Mouse (Mus musculus): ENCODE measurements at regions not wholly inside any gene's neighbourhood (a gene's known extent, or its start where the extent isn't known, plus 50 kb on each side); places are given as distances from the start of the nearest gene placed in this dataset.
"Not testable (repeated sequence)": the region's sequence is repeated elsewhere in the genome, so short reads cannot be mapped to it uniquely, and the experiment has no call there.

DNA sequence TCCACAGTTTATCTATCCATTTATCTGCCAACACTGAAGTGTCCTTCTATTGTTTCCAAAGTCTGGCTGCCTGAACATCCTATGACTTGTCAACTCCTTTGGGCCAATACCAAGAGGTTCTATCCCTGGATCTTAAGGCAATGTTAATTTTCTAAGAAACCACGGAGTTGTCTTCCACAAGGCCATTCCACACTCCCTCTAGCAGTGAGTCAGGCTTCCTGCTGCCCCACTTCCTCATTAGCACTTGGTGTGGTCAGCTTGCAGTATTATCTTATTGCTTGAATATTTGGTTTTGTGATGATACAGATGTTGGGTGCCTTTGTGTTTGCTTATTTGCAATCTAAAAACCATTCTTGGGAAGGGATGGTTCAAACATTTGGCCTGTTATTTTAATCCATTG is 87.5 kb upstream of the Ppp2r2d start:
- Histone ChIP-seq H3K4me3 (no peak overlapping the region), H3K4me2 (replicated peaks) (no peak overlapping the region), H3K36me3 (no peaks in the 10 kb centered on the region), H3K27ac (no peak overlapping the region), H3K9me3 (no peaks in the 10 kb centered on the region), H3K9ac (no peak overlapping the region), H3K4me1 (no peaks in the 10 kb centered on the region), H3K27me3 (replicated peaks) (no peaks in the 10 kb centered on the region)
- WGBS = 80% methylated on average over 1 of the region's 1 CpGs
- ATAC-seq (ENCODE audit: low FRiP score, low read depth) = no peak

DNA sequence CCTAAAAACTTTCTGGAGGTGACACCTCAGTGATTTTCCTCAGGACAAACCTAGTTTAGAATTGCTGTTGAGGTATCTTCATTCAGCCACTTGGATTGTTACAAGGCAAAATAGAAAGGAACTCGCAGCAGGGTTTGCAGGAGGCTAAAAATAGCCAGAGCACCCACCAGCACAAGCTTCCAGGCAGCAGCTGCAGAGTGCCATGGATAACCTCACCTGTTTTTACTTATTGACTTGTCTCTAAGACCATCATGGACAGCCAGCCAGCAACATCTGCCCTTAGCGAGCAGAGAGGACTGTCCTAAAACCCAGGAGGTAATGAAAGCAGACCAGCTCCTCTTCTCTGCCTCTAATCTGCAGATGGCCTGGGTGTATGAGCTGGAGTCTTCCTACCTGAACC is 97.4 kb upstream of the Ppp2r2d start:
- no peaks in the 10 kb centered on the region for H3K9me3 ChIP-seq
- no peak overlapping the region for H3K4me2 ChIP-seq (replicated peaks)
- no peak for ATAC-seq (ENCODE audit: low FRiP score, low read depth)
- H3K27me3 ChIP-seq (replicated peaks) = no peaks in the 10 kb centered on the region
- no peak overlapping the region for H3K27ac ChIP-seq
- WGBS = 78% methylated on average over 2 of the region's 2 CpGs
- H3K4me1 ChIP-seq = peaks cover 7% of the 10 kb centered on the region; the same call in 1 of the 2 replicates
- H3K36me3 ChIP-seq = no peaks in the 10 kb centered on the region
- no peak overlapping the region for H3K9ac ChIP-seq
- no peak overlapping the region for H3K4me3 ChIP-seq

DNA sequence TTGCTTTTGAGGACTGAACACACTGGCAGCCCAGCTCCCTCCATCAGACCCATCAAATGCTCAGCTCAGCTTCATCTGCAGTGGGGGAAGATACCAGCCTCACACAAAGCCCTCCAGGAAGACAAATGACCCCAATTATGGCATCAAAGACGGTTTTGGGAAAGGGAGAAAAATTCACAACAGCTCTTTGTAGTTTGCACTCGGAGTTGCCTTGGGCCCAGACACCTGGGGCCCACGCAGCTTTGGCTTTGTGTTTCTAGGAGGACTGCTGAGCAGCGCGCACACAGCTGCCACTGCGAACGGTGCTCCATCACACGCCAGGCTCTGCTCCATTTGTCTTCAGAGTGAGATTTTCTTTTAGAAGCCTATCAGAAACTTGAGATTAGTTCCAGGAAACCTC is 99.3 kb upstream of the Ppp2r2d start:
- H3K27me3 ChIP-seq (replicated peaks) = no peaks in the 10 kb centered on the region
- no peak for ATAC-seq (ENCODE audit: low FRiP score, low read depth)
- H3K4me3 ChIP-seq = no peak overlapping the region
- WGBS = 15% methylated on average over 8 of the region's 8 CpGs
- H3K9ac ChIP-seq = no peak overlapping the region
- H3K27ac ChIP-seq = no peak overlapping the region
- no peak overlapping the region for H3K4me2 ChIP-seq (replicated peaks)
- H3K9me3 ChIP-seq = no peaks in the 10 kb centered on the region
- H3K4me1 ChIP-seq = peaks cover 10% of the 10 kb centered on the region
- no peaks in the 10 kb centered on the region for H3K36me3 ChIP-seq

DNA sequence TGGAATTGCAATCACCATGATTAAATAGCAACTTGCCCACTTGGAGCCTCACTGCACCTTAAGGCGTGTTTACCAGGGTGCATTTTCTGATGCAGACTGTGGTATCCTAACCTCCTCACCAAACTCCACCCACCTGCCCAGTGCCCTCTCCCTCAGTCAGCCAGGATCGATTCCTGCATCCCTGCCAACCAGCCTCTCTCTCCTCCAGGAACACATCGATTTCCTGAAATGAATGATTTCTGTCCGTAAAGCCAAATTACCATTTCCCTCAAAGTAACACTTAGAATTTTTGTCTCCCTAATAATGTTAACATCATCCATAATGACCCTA is 103.4 kb upstream of the Ppp2r2d start:
- no peak for ATAC-seq (ENCODE audit: low FRiP score, low read depth)
- 79% methylated on average over 4 of the region's 4 CpGs for WGBS
- Histone ChIP-seq H3K27me3 (replicated peaks) (no peaks in the 10 kb centered on the region), H3K4me3 (no peak overlapping the region), H3K9me3 (no peaks in the 10 kb centered on the region), H3K4me1 (peaks cover 10% of the 10 kb centered on the region), H3K9ac (no peak overlapping the region), H3K4me2 (replicated peaks) (no peak overlapping the region), H3K36me3 (no peaks in the 10 kb centered on the region), H3K27ac (no peak overlapping the region)

DNA sequence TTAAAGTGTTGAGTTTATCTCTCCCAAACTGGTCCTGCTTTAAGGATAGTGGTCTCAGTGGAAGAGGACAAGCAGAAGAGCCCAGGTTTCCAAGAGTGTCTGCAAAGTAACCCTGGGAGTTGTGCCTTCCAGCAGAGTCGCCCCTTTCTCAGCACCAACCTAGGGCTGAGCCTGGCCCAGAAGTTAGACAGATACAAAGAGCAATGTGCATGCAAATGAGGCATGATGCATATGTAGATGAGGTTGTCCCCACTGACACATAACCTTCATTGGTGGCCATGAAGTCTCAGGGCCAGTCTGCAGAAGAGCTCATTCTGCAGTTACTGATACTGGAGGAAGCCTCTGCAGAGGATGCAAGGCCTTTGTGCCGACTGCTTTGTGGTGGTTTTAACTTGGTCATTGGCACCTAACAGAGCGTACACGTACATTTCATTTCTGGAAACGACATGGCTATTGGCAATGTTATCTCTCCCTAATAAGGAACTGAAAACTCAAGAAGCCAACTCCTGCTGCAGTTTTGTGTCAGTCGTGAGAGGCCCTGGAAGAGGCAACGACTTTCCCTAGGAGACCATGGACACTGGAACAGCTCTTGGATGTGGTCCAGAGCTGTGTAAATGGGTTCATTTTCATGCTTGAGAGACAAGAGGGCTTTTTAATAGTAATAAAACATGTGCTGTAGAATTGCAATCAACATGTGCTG is 103.9 kb upstream of the Ppp2r2d start:
- no peaks in the 10 kb centered on the region for H3K27me3 ChIP-seq (replicated peaks)
- 64% methylated on average over 7 of the region's 7 CpGs for WGBS
- no peak overlapping the region for H3K4me2 ChIP-seq (replicated peaks)
- H3K4me1 ChIP-seq = peaks cover 10% of the 10 kb centered on the region
- no peak overlapping the region for H3K4me3 ChIP-seq
- no peak overlapping the region for H3K27ac ChIP-seq
- ATAC-seq (ENCODE audit: low FRiP score, low read depth) = no peak
- no peaks in the 10 kb centered on the region for H3K9me3 ChIP-seq
- H3K9ac ChIP-seq = no peak overlapping the region
- H3K36me3 ChIP-seq = no peaks in the 10 kb centered on the region

DNA sequence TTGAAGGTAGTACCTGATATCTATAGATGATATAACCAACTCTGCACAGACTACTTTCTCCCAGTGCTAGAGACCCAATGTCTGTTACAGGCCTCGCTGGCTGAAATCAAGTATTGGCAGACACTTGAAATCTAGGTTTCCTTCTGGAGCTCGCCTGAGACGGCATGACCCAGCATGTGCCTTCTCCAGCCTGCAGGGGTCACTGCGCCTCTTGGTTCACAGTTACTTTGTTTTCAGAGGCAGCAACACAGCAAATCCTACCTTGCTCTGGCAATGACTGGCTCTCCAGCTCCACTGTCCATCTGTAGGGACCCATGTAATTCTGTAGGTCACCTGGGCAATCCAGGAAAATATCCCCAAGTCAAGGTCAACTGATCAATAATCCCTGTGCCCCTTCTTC is 111.6 kb upstream of the Ppp2r2d start:
- no peaks in the 10 kb centered on the region for H3K36me3 ChIP-seq
- no peak overlapping the region for H3K27ac ChIP-seq
- 35% methylated on average over 4 of the region's 4 CpGs for WGBS
- no peak overlapping the region for H3K4me3 ChIP-seq
- ATAC-seq (ENCODE audit: low FRiP score, low read depth) = no peak
- no peak overlapping the region for H3K9ac ChIP-seq
- no peaks in the 10 kb centered on the region for H3K9me3 ChIP-seq
- H3K4me2 ChIP-seq (replicated peaks) = no peak overlapping the region
- H3K4me1 ChIP-seq = no peaks in the 10 kb centered on the region
- H3K27me3 ChIP-seq (replicated peaks) = no peaks in the 10 kb centered on the region

DNA sequence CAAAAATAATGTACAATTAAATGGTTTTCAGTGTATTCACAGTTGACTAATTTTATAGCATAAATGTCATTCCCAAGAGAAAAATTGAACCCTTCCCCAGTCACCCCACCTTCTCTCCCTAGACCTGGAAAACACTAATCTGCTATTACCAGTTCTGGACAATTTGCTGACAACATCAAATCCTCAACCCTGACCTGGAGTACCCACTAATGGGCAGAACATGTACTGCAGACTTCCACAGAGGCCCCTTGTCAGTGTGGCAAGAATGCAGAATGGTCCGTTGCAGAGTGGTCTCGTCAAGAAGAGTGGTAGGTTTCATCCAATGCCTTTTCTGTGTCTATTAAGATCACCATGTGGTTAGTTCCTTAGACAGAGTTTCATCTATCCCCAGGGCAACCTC is 121.0 kb upstream of the Ppp2r2d start:
- Histone ChIP-seq H3K9me3 (no peaks in the 10 kb centered on the region), H3K9ac (no peak overlapping the region), H3K27ac (no peak overlapping the region), H3K27me3 (replicated peaks) (no peaks in the 10 kb centered on the region), H3K4me3 (no peak overlapping the region), H3K36me3 (no peaks in the 10 kb centered on the region), H3K4me2 (replicated peaks) (no peak overlapping the region), H3K4me1 (no peaks in the 10 kb centered on the region)
- no peak for ATAC-seq (ENCODE audit: low FRiP score, low read depth)
- 89% methylated on average over 2 of the region's 2 CpGs for WGBS

DNA sequence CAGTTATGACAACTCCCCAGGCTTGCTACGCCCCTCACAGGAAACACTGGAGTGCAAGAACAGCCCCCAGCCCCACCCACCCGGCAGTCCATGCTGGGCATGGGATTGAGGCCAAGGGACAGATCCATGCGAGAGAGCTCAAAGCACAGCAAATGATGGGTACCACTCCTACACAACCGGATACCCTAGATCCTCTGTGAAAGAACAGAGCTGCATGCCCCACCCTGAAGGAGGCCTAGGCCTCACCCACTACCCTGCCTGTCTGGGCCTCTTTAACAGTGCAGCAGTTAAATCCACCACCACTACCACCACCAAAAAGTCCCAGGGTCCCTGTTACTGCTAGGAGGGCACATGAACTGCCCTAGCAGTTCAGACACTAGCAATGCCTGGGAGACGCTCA is 126.3 kb upstream of the Ppp2r2d start:
- WGBS = 72% methylated on average over 5 of the region's 5 CpGs
- H3K4me1 ChIP-seq = 0 out of 2 replicates have a peak, but pooled peaks cover 3% of the 10 kb centered on the region
- H3K4me2 ChIP-seq (replicated peaks) = no peak overlapping the region
- no peak overlapping the region for H3K9ac ChIP-seq
- no peak overlapping the region for H3K27ac ChIP-seq
- no peaks in the 10 kb centered on the region for H3K27me3 ChIP-seq (replicated peaks)
- H3K9me3 ChIP-seq = no peaks in the 10 kb centered on the region
- ATAC-seq (ENCODE audit: low FRiP score, low read depth) = no peak
- no peak overlapping the region for H3K4me3 ChIP-seq
- no peaks in the 10 kb centered on the region for H3K36me3 ChIP-seq

DNA sequence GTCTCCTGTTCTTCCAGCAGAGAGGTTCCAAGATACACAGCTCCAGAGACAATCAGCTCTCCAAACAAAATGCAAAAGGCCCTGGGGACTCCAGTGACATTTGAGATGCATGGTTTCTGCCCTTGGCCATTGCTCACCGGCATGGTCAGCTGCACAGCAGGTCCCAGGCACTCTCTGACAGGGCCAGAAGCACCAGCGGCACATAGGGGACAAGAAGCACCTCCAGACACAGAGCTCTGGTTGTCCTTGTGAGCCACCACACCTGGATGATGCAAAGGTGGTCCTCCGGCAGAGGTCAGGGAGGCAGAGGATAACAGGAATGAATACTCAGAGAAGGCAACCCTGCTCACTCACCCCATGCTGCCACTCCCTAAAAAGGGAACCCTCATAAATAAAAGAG is 126.8 kb upstream of the Ppp2r2d start:
- no peaks in the 10 kb centered on the region for H3K27me3 ChIP-seq (replicated peaks)
- H3K4me1 ChIP-seq = 0 out of 2 replicates have a peak, but pooled peaks cover 3% of the 10 kb centered on the region
- ATAC-seq (ENCODE audit: low FRiP score, low read depth) = no peak
- H3K4me3 ChIP-seq = no peak overlapping the region
- no peaks in the 10 kb centered on the region for H3K36me3 ChIP-seq
- no peaks in the 10 kb centered on the region for H3K9me3 ChIP-seq
- 59% methylated on average over 3 of the region's 3 CpGs for WGBS
- no peak overlapping the region for H3K9ac ChIP-seq
- no peak overlapping the region for H3K4me2 ChIP-seq (replicated peaks)
- no peak overlapping the region for H3K27ac ChIP-seq

DNA sequence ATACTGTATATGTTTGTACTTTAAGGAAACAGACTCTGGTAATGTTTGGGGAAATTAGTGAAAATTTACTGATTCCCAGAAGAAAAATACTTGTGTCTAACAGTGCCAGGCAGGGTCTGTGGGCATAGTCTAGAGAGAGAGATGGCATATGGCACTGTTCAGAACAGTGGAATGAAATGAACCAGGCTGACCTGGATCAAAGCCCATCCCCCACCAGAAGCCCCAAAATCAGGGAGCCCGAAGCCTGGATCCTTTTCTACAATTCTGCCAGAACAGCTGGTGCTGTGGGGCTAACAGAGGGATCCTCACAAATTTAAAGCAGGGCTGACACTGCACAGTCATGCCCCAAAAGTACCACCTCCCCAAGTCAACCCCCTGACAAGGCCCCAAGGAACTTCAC is 131.1 kb upstream of the Ppp2r2d start:
- Histone ChIP-seq H3K4me2 (replicated peaks) (no peak overlapping the region), H3K9ac (no peak overlapping the region), H3K4me3 (no peak overlapping the region), H3K4me1 (0 out of 2 replicates have a peak, but pooled peaks cover 3% of the 10 kb centered on the region), H3K36me3 (no peaks in the 10 kb centered on the region), H3K27me3 (replicated peaks) (no peaks in the 10 kb centered on the region), H3K27ac (no peak overlapping the region), H3K9me3 (no peaks in the 10 kb centered on the region)
- ATAC-seq (ENCODE audit: low FRiP score, low read depth) = no peak
- 86% methylated on average over 1 of the region's 1 CpGs for WGBS

DNA sequence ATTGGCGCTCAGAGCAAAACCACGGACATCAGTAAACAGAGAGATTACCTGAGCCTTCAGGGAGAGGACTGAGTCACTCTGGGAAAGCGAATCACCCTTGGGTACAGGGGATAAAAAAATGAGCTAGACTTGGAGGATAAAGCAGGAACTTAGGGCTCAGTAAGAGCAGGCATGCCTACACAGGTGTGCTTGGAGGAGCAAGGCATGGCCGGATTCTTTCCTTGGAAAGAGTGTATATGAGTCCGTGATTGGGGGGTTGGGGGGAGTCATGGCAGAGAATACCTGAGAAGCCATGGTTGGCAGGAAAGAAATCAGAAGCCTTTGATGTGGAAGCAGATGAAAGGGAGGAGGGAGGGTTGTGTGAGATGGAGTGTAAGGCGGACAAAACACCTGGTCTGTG is 137.5 kb upstream of the Ppp2r2d start:
- no peaks in the 10 kb centered on the region for H3K9me3 ChIP-seq
- H3K4me2 ChIP-seq (replicated peaks) = no peak overlapping the region
- no peak for ATAC-seq (ENCODE audit: low FRiP score, low read depth)
- no peaks in the 10 kb centered on the region for H3K27me3 ChIP-seq (replicated peaks)
- H3K4me3 ChIP-seq = no peak overlapping the region
- no peak overlapping the region for H3K27ac ChIP-seq
- H3K4me1 ChIP-seq = no peaks in the 10 kb centered on the region
- WGBS = 91% methylated on average over 6 of the region's 6 CpGs
- H3K36me3 ChIP-seq = no peaks in the 10 kb centered on the region
- H3K9ac ChIP-seq = no peak overlapping the region

DNA sequence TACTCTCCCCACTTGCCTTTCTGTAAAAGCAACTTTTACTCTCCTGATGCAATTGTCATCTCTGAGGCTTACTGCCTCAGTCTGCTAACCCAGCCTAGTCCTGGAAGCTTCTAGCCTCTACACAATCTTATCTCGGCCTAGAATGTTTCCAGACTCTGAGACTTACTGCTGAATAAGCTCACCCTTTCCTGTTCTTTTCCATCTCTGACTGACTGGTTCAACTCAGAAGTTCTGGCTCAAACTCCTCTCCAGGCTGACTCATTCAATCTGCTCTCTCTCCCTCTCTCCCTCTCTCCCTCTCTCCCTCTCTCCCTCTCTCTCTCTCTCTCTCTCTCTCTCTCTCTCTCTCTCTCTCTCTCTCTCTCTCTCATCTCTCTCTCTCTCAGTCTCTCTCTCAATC is 146.3 kb upstream of the Ppp2r2d start:
- not testable (repeated sequence) for H3K9ac ChIP-seq; H3K36me3 ChIP-seq; ATAC-seq (ENCODE audit: low FRiP score, low read depth); H3K27me3 ChIP-seq (replicated peaks); H3K27ac ChIP-seq; H3K4me1 ChIP-seq; H3K4me2 ChIP-seq (replicated peaks); H3K4me3 ChIP-seq; H3K9me3 ChIP-seq
- WGBS = 74% methylated on average over 1 of the region's 1 CpGs

DNA sequence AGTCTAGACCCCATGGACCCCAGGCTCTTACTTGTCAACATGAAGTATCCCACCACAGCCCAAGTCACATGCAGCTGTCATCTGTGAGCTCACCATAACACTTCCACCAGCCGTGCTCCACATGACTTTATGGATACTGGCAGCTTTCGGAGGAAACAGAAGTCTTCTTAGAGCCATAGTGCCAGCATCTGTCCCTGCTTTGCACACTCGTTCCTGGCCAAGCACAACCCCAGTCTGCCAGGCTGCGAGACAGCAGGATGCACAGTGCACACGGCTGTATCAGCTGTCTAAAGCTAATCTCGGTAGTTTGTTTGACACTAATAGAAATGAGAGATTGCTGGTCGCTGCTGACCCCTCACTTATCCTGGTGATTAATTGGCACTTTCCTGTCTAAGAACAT is 163.7 kb upstream of the Ppp2r2d start:
- no peak overlapping the region for H3K4me2 ChIP-seq (replicated peaks)
- H3K36me3 ChIP-seq = no peaks in the 10 kb centered on the region
- 85% methylated on average over 7 of the region's 7 CpGs for WGBS
- H3K9me3 ChIP-seq = no peaks in the 10 kb centered on the region
- no peak overlapping the region for H3K9ac ChIP-seq
- H3K4me3 ChIP-seq = no peak overlapping the region
- no peaks in the 10 kb centered on the region for H3K27me3 ChIP-seq (replicated peaks)
- no peaks in the 10 kb centered on the region for H3K4me1 ChIP-seq
- ATAC-seq (ENCODE audit: low FRiP score, low read depth) = no peak
- H3K27ac ChIP-seq = no peak overlapping the region

All from neural tube, embryonic 12.5 days (tissue).